Mouse (Mus musculus) bone marrow macrophage, adult 2 months (primary cell): ENCODE measurements around the gene Tlr2.

Experiments used
- CTCF ChIP-seq: IDR thresholded peaks from 2 replicates; pipeline ENCODE4 v1.5.1; 2012; ENCODE audit warnings: low read depth, mild to moderate bottlenecking, low read length, moderate library complexity
- POLR2A ChIP-seq: IDR thresholded peaks from 2 replicates; pipeline ENCODE4 v1.6.1; 2012; ENCODE audit warnings: mild to moderate bottlenecking, low read depth, low read length, borderline replicate concordance

DNA sequence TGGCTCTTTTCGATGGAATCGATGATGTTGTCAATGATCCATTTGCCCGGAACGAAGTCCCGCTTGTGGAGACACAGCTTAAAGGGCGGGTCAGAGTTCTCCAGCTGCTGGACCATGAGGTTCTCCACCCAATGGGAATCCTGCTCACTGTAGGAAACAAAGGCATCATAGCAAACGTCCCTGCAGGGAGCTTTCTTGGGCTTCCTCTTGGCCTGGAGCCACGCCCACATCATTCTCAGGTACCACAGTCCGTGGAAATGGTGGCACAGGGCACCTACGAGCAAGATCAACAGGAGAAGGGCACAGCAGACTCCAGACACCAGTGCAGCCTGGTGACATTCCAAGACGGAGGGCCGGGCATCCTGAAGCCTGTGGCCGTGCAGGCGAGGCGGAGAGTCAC lies 4.9 kb downstream of the Tlr2 start:
- no peak for TF ChIP-seq CTCF
- no peak for TF ChIP-seq POLR2A
